7 mouse cellular contexts compared by ENCODE assay signal in the genomic region with DNA sequence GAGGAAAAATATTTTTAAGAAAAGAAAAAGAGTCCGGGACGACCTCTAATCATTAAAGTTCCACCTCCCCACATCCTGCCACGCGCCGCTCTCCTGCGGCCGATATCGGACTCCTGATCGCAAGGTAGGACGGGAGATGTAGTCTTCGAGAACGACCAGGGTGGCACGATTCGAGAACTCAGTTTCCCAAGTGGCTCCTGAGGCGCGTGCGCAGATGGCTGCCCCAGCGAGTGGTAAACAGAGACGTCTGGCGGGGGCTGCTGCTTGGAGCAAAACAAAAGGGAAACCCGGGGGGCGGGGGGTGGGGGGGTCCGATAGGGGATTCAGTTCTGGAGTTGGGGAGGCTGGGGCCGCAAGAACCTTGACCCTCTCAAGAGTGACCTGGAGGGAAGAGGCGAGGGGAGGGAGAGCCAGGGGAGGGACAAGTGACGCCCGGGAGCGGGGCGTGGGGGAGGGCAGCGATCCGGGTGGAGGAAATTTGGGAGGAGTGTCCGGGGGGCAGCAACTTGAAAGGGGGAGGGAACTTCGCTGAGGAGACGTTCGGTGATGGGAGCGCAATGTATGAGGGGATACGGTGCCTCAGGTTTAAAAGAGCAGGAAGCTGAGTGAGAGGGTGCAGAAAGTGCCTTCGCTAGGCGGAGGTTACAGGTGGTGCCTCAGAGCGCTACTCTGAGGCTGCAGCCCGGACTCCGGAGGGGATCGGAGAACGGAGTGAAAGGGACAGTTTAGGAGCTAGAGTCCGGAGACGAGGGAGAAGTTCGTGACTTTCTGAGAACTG. TPM values are rescaled to one million over a fixed set of nuclear protein-coding genes. Genes with fewer than 3 reads are reported as not detected.
A peak's percentile ranks its signal among the peaks of the same experiment; 100 is the strongest.
DNase-seq lines count a peak whose midpoint lies in the region; ATAC-seq and TF ChIP-seq lines count a peak whose summit lies in the region.

A gene (plus strand): TSS at position 577 of the 778 bp plus-strand sequence.

- H3K9me3 ChIP-seq in intestine, embryonic 16.5 days (ENCODE audit: control insufficient read depth, low read length) = no peaks in the 10 kb centered on the region
- no peaks in the 10 kb centered on the region for H3K9me3 ChIP-seq in midbrain, embryonic 11.5 days (ENCODE audit: control insufficient read depth, low read length)

- no peaks in the 10 kb centered on the region for H3K36me3 ChIP-seq in intestine, embryonic 16.5 days (ENCODE audit: control insufficient read depth, insufficient read depth, low read length)
- no peaks in the 10 kb centered on the region for H3K36me3 ChIP-seq in midbrain, embryonic 11.5 days (ENCODE audit: control insufficient read depth, insufficient read depth, low read length)
- peaks cover 4% of the 10 kb centered on the region; the same call in 1 of the 2 replicates for H3K36me3 ChIP-seq in small intestine, adult 2 months (ENCODE audit: control insufficient read depth, insufficient read depth, low read length)

- peak within 1 kb of the TSS; percentile 45 for H3K27ac ChIP-seq in intestine, embryonic 16.5 days (ENCODE audit: low read length)
- no peak within 1 kb of the TSS for H3K27ac ChIP-seq in midbrain, embryonic 11.5 days (ENCODE audit: low read depth, low read length)
- 0 out of 2 replicates have a peak within 1 kb of the TSS, but pooled peaks have one; percentile 26 for H3K27ac ChIP-seq in small intestine, adult 2 months (ENCODE audit: insufficient read depth, low read depth, low read length)

- no peak for TF ChIP-seq POLR2A in small intestine, adult 2 months (IDR thresholded peaks at IDR 0.05; ENCODE audit: low read depth, low read length)

- peak within 1 kb of the TSS; percentile 73 for H3K9ac ChIP-seq in intestine, embryonic 16.5 days (ENCODE audit: low read depth, low read length)
- peak within 1 kb of the TSS; percentile 54 for H3K9ac ChIP-seq in midbrain, embryonic 11.5 days (ENCODE audit: low read length)

- peak within 1 kb of the TSS; percentile 59 for H3K4me3 ChIP-seq in intestine, embryonic 16.5 days (ENCODE audit: low read length)
- H3K4me3 ChIP-seq in midbrain, embryonic 11.5 days (ENCODE audit: low read depth, low read length) = peak within 1 kb of the TSS; percentile 49
- H3K4me3 ChIP-seq in small intestine, adult 2 months (ENCODE audit: low read depth, low read length) = peak within 1 kb of the TSS; percentile 90

- intact Hi-C loops in left cerebral cortex, postnatal 36 days (cut with DNase I) = loop anchor here (2.0 kb wide), 2 partner anchors 19 to 31 kb away; a partner anchor contains a TSS

- H3K27me3 ChIP-seq in intestine, embryonic 16.5 days (replicated peaks; ENCODE audit: control insufficient read depth, insufficient read depth, low read length) = 0 out of 2 replicates have a peak, but pooled peaks cover 3% of the 10 kb centered on the region
- no peaks in the 10 kb centered on the region for H3K27me3 ChIP-seq in midbrain, embryonic 11.5 days (ENCODE audit: control insufficient read depth, insufficient read depth, low read length)
- H3K27me3 ChIP-seq in small intestine, adult 2 months (ENCODE audit: control insufficient read depth, insufficient read depth, low read length) = no peaks in the 10 kb centered on the region

- H3K4me1 ChIP-seq in intestine, embryonic 16.5 days (ENCODE audit: control insufficient read depth, insufficient read depth, low read length) = no peaks in the 10 kb centered on the region
- no peaks in the 10 kb centered on the region for H3K4me1 ChIP-seq in midbrain, embryonic 11.5 days (ENCODE audit: control insufficient read depth, insufficient read depth, low read length)
- 0 out of 2 replicates have a peak, but pooled peaks cover 2% of the 10 kb centered on the region for H3K4me1 ChIP-seq in small intestine, adult 2 months (ENCODE audit: control insufficient read depth, insufficient read depth, insufficient read length, low read length)

- DNase-seq in adrenal gland, adult 8-10 months = peak; percentile 85
- DNase-seq in embryo, embryonic 9.5 days (ENCODE audit: extremely low spot score) = peak; percentile 82
- DNase-seq in gastrocnemius, postnatal 4 days (ENCODE audit: low spot score in 2 of 2) = peak; percentile 61 to 85
- peak; percentile 79 to 82 for DNase-seq in left cerebral cortex, postnatal 36 days (ENCODE audit: low spot score in 2 of 2)
- peak; percentile 97 for DNase-seq in midbrain, embryonic 11.5 days (ENCODE audit: low spot score, missing footprints)

- no peak for TF ChIP-seq CTCF in small intestine, adult 2 months (IDR thresholded peaks at IDR 0.05; ENCODE audit: extremely low read depth, insufficient read length, insufficient replicate concordance, low read depth, low read length)

- H3K4me2 ChIP-seq in intestine, embryonic 16.5 days (ENCODE audit: low read depth, low read length) = peak within 1 kb of the TSS; percentile 65
- H3K4me2 ChIP-seq in midbrain, embryonic 11.5 days = peak within 1 kb of the TSS; percentile 75

- ATAC-seq in intestine, embryonic 16.5 days = peak; percentile 95
- ATAC-seq in midbrain, embryonic 11.5 days (ENCODE audit: low FRiP score) = peak; percentile 90

- 20% methylated on average over 46 of the region's 47 CpGs for WGBS in intestine, embryonic 16.5 days
- WGBS in midbrain, embryonic 11.5 days = 21% methylated on average over 47 of the region's 47 CpGs
- WGBS in small intestine, adult 2 months = 15% methylated on average over 46 of the region's 47 CpGs

RNA-seq across cellular contexts. Expression of the gene that starts here (rescaled TPM):
- total RNA-seq in adrenal gland, adult 8-10 months (2022) = 10 to 100 TPM; 34.8 to 37.6 (median 36.7) TPM
- total RNA-seq in gastrocnemius, postnatal 4 days (2021) = 10 to 100 TPM; 59.1 to 60.3 TPM
- 1.6 and 1.8 TPM in 2 replicates for polyA plus RNA-seq in intestine, embryonic 16.5 days (2015; fragmentation: Nextera tagmentation; extraction: Ambion mirVana)
- 10 to 100 TPM; 15.5 to 17.0 TPM for total RNA-seq in left cerebral cortex, postnatal 36 days (2021)
- 1.3 and 1.7 TPM in 2 replicates for polyA plus RNA-seq in midbrain, embryonic 11.5 days (2014; fragmentation: Nextera tagmentation; extraction: Ambion mirVana)
- polyA plus RNA-seq in small intestine, adult 2 months (2012; rRNA removed) = 13.7 and 32.2 TPM in 2 replicates
